Mouse (Mus musculus) stomach, embryonic 14.5 days (tissue): ENCODE results near the gene Ccer2. TPM values are rescaled to one million over a fixed set of nuclear protein-coding genes. Genes with fewer than 3 reads are reported as not detected.

Source experiments
- ATAC-seq: fragments of 200-750 bp; cut with Nextera tagmentation; 2 replicates; pipeline ENCODE4 v1.8.0; 2017; ENCODE audit warnings: low read depth, moderate TSS enrichment; ENCODE audit not compliant: insufficient number of reproducible peaks, insufficient read depth, low FRiP score
- H3K27ac ChIP-seq: fragments of 300-500 bp; sonication (generic); 2 replicates; pipeline ENCODE4 v1.5.1; 2014; ENCODE audit warnings: mild to moderate bottlenecking, low read length, moderate library complexity, mixed read lengths
- H3K27me3 ChIP-seq: fragments of 300-500 bp; sonication (generic); 2 replicates; pipeline ENCODE4 v1.6.1; 2014; ENCODE audit warnings: low read length, control low read depth, mixed read lengths; ENCODE audit not compliant: control insufficient read depth, insufficient read depth
- H3K36me3 ChIP-seq: fragments of 300-500 bp; sonication (generic); 2 replicates; pipeline ENCODE4 v1.6.1; 2014; ENCODE audit warnings: mild to moderate bottlenecking, control low read depth, low read length, moderate library complexity, mixed read lengths; ENCODE audit not compliant: control insufficient read depth, insufficient read depth
- H3K4me1 ChIP-seq: fragments of 300-500 bp; sonication (generic); 2 replicates; pipeline ENCODE4 v1.6.1; 2014; ENCODE audit warnings: low read length, control low read depth, mixed read lengths; ENCODE audit not compliant: control insufficient read depth, insufficient read depth
- H3K4me2 ChIP-seq: fragments of 300-500 bp; sonication (generic); replicated peaks from 2 replicates; pipeline ENCODE4 v1.6.1; 2014; ENCODE audit warnings: low read depth, low read length, control low read depth
- H3K4me3 ChIP-seq: fragments of 300-500 bp; sonication (generic); 2 replicates; pipeline ENCODE4 v1.5.1; 2014; ENCODE audit warnings: low read depth, low read length, control low read depth
- H3K9ac ChIP-seq: fragments of 300-500 bp; sonication (generic); replicated peaks from 2 replicates; pipeline ENCODE4 v1.6.1; 2014; ENCODE audit warnings: low read depth, mild to moderate bottlenecking, control low read depth, low read length, moderate library complexity, mixed read lengths
- H3K9me3 ChIP-seq: fragments of 300-500 bp; sonication (generic); 2 replicates; pipeline ENCODE4 v1.6.1; 2016; ENCODE audit warnings: low read depth, low read length, control low read depth; ENCODE audit not compliant: control insufficient read depth
- WGBS: fragments of 180-500 bp; shearing (Covaris S2); extraction: QIAGEN DNeasy Blood & Tissue Kit; methylation state at CpG from one replicate; pipeline ENCODE4 v1.1.7; 2014; 5-methylcytosine and 5-hydroxymethylcytosine counted together
- polyA plus RNA-seq: library from polyadenylated mRNA; unstranded; fragments of >200 nt; fragmentation: Nextera tagmentation; extraction: Ambion mirVana; gene quantifications from 2 replicates; pipeline ENCODE4 v1.2.1, GENCODE M21; 2014

Gene Ccer2
- not detected in 2 replicates for polyA plus RNA-seq

GRCm38 (mm10) chr7:28756079-28756478 is at the start of gene Ccer2:
TSS of gene Ccer2 (plus strand) at chr7:28756174.
- WGBS = 4% methylated on average over 17 of the region's 17 CpGs
- ATAC-seq = peak; percentile 35; the same call in 1 of the 2 replicates
- peak within 1 kb of the TSS; percentile 18; the same call in 1 of the 2 replicates for H3K4me2 ChIP-seq
- no peak within 1 kb of the TSS for H3K9ac ChIP-seq
- no peaks in the 10 kb centered on the region for H3K9me3 ChIP-seq
- no peaks in the 10 kb centered on the region; the same call in 1 of the 2 replicates for H3K27me3 ChIP-seq
- no peak within 1 kb of the TSS for H3K27ac ChIP-seq
- peaks cover 5% of the 10 kb centered on the region; the same call in 1 of the 2 replicates for H3K36me3 ChIP-seq
- peaks cover 6% of the 10 kb centered on the region; the same call in 1 of the 2 replicates for H3K4me1 ChIP-seq
- H3K4me3 ChIP-seq = peak within 1 kb of the TSS; percentile 6; the same call in 1 of the 2 replicates

DNA sequence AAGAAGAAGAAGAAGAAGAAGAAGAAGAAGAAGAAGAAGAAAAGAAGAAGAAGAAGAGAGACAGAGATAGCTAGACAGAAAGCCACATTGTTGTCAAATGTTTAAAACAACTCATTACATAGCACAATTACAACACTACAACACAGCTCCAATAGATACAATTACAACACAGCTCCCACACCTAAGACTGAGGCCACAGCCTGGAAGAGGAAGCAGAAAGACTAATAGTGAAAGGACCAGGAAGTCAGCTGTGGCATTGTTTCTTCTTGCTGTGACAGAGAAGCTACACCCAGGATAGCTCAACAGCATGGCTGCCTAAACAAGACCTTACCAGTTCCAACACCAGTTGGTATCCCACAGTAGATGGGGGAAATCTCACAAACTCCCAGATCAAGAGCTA is 46.5 kb upstream of the Ccer2 start:
- no peaks in the 10 kb centered on the region for H3K36me3 ChIP-seq
- H3K4me3 ChIP-seq = no peak overlapping the region
- H3K27me3 ChIP-seq = no peaks in the 10 kb centered on the region
- H3K4me2 ChIP-seq = no peak overlapping the region
- no peaks in the 10 kb centered on the region for H3K9me3 ChIP-seq
- H3K27ac ChIP-seq = no peak overlapping the region
- no peak for ATAC-seq
- no peak overlapping the region for H3K9ac ChIP-seq
- no peaks in the 10 kb centered on the region for H3K4me1 ChIP-seq

- no peaks in the 10 kb centered on the region for H3K9me3 ChIP-seq
- H3K4me2 ChIP-seq = no peak overlapping the region
- no peak overlapping the region for H3K27ac ChIP-seq
- no peaks in the 10 kb centered on the region for H3K4me1 ChIP-seq
- no peak overlapping the region for H3K9ac ChIP-seq
- WGBS = 65% methylated on average over 3 of the region's 3 CpGs
- H3K36me3 ChIP-seq = no peaks in the 10 kb centered on the region
- H3K4me3 ChIP-seq = no peak overlapping the region
- H3K27me3 ChIP-seq = no peaks in the 10 kb centered on the region
- ATAC-seq = no peak
Measured at GRCm38 (mm10) chr7:28710962-28711361, 45.0 kb upstream of the Ccer2 start.

DNA sequence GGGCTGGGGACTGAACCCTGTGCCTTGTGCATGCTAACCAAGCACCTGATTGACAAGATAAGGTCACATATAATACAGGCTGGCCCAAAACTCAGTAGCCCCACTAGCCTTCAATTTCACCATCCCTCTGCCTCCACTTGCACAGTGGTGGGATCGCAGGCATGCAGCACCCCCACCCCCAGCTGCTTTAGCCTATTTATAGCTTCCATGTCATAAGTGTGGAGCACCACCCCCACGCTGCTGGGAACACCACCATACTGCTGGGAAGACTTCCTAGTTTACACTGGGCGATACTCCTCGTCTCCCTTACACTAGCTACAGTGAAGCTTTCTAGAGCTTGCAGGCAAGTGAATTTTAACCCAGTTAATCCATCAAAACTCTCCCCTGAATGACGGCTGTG is 41.3 kb upstream of the Ccer2 start:
- H3K27me3 ChIP-seq = no peaks in the 10 kb centered on the region
- no peak for ATAC-seq
- no peak overlapping the region for H3K4me2 ChIP-seq
- H3K4me3 ChIP-seq = no peak overlapping the region
- H3K27ac ChIP-seq = no peak overlapping the region
- 67% methylated on average over 5 of the region's 5 CpGs for WGBS
- peaks cover 13% of the 10 kb centered on the region; the same call in 1 of the 2 replicates for H3K4me1 ChIP-seq
- no peaks in the 10 kb centered on the region for H3K36me3 ChIP-seq
- H3K9me3 ChIP-seq = no peaks in the 10 kb centered on the region
- H3K9ac ChIP-seq = no peak overlapping the region

DNA sequence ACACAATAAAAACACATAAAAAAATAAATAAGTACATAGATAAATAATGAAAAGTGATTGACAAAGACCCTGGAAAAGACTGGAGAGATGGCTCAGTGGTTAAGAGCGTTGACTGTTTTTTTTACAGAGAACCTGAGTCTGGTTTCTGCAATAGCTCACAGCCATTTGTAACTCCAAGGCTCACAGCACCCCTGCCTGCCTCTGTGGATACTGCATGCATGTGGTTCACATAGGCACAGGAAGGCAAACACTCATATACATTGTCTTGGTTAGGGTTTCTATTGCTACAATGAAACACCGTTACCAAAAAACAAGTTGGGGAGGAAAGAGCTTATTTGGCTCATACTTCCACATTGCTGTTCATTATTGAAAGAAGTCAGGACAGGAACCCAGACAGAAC is 40.4 kb upstream of the Ccer2 start:
- ATAC-seq = no peak
- 98% methylated on average over 2 of the region's 2 CpGs for WGBS
- H3K4me2 ChIP-seq = no peak overlapping the region

DNA sequence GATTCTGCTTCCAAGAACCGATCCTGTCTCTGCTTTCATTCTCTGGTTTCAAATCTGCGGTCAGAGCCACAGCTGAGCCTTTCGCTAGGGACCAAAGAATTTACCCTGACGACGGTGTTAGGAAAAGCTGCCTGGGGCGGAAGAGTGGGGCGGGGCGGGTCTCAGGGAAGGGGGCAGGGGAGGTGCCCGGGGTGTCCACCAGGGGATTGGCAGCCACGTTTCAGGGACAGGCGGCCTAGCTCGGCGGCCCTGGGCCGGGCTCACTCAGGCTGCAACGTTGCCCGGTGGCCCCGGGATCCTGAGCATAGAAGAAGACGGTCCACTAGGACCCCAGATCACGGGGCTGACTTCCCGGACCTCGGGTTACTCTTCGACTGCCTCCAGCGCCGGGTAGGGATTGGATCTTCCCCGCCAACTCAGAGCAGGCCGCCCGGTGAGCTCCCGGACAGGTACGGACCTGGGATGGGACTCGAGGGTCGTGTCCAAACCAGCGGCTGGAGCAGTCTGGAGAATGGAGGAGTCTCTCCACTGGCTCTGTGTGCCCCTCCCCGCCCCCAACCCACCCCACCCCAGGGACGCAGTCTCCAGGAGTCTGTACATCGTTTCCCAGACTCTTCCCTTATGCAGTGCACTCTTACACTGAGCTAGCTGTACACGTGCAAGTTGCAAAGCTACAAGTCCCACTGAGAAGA is 39.2 kb upstream of the Ccer2 start, which contains the start of gene Fbxo17:
Gene Fbxo17, plus strand, starts transcription at position 215 of the 692 bp plus-strand sequence.
- Histone ChIP-seq H3K27me3 (no peaks in the 10 kb centered on the region), H3K36me3 (no peaks in the 10 kb centered on the region), H3K9ac (peak within 1 kb of the TSS; percentile 45), H3K4me2 (peak within 1 kb of the TSS; percentile 76), H3K4me1 (peaks cover 13% of the 10 kb centered on the region; the same call in 1 of the 2 replicates), H3K4me3 (peak within 1 kb of the TSS; percentile 43), H3K27ac (peak within 1 kb of the TSS; percentile 55; the same call in 1 of the 2 replicates), H3K9me3 (no peaks in the 10 kb centered on the region)
- peak; percentile 73 for ATAC-seq
- WGBS = 1% methylated on average over 36 of the region's 36 CpGs

More for the DNA sequence above, 40.4 kb upstream of the Ccer2 start:
- Histone ChIP-seq H3K36me3 (no peaks in the 10 kb centered on the region), H3K27ac (no peak overlapping the region), H3K4me1 (peaks cover 13% of the 10 kb centered on the region; the same call in 1 of the 2 replicates), H3K27me3 (no peaks in the 10 kb centered on the region), H3K9ac (no peak overlapping the region), H3K9me3 (no peaks in the 10 kb centered on the region), H3K4me3 (no peak overlapping the region)

DNA sequence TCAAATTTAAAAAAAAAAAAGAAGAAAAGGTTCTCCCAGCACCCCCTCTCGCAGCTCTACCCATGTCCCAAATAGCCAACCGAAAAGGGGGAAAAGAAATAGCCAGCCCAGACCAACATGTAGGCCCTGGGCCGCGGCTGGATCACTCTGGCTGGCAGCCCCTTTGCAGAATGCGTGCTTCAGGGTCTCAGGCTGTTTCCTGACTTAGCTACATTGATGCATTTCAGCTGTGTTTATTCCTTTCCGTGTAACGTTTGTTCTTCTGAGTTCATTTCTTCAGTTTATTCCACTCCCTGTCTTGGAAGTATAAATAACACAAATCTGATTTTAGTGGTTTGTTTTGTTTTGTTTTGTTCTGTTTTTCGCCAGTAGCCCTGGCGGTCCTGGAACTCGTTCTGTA is 38.2 kb upstream of the Ccer2 start:
- WGBS = 54% methylated on average over 10 of the region's 10 CpGs
- Histone ChIP-seq H3K4me2 (peak overlapping the region; percentile 76; the same call in 1 of the 2 replicates), H3K9me3 (no peaks in the 10 kb centered on the region), H3K27me3 (no peaks in the 10 kb centered on the region), H3K27ac (0 out of 2 replicates have a peak overlapping the region, but pooled peaks have one; percentile 21), H3K9ac (no peak overlapping the region), H3K4me3 (no peak overlapping the region), H3K4me1 (peaks cover 13% of the 10 kb centered on the region; the same call in 1 of the 2 replicates), H3K36me3 (no peaks in the 10 kb centered on the region)
- ATAC-seq = no peak

DNA sequence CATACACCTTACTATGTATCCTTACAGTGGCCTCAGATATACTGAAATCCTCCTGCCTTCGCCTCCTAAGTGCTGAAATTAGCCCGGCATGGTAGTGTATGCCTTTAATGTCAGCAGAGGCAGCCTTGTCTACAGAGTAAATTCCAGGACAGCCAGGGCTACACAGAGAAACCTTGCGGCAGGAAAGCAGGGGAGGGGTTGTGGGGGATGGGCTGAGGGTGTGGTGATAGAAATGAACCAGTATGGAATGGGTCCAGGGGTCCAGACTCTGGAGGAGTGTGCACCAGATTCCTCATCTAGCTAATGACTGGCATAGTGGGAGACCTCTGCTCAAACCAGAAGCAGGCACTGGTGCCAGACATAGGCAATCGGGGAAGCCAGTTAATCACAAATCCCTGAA is 36.8 kb upstream of the Ccer2 start:
- Histone ChIP-seq H3K9me3 (no peaks in the 10 kb centered on the region), H3K27ac (no peak overlapping the region), H3K36me3 (no peaks in the 10 kb centered on the region), H3K4me2 (no peak overlapping the region), H3K4me1 (peaks cover 13% of the 10 kb centered on the region; the same call in 1 of the 2 replicates), H3K27me3 (no peaks in the 10 kb centered on the region), H3K9ac (no peak overlapping the region), H3K4me3 (no peak overlapping the region)
- 42% methylated on average over 4 of the region's 4 CpGs for WGBS
- no peak for ATAC-seq
